Mouse (Mus musculus) bone marrow, adult 2 months (tissue): ENCODE measurements around the gene Spag7.

ENCODE experiments used
- CTCF ChIP-seq: fragments of 200-500 bp; IDR thresholded peaks from 2 replicates; pipeline ENCODE4 v1.5.1; 2011; ENCODE audit warnings: low read length, control low read depth; ENCODE audit not compliant: control insufficient read depth, insufficient read depth
- POLR2A ChIP-seq: fragments of 200-500 bp; IDR thresholded peaks from 2 replicates; pipeline ENCODE4 v1.6.1; 2011; ENCODE audit warnings: low read depth, mild to moderate bottlenecking, control low read depth, low read length, borderline replicate concordance; ENCODE audit not compliant: control insufficient read depth

DNA sequence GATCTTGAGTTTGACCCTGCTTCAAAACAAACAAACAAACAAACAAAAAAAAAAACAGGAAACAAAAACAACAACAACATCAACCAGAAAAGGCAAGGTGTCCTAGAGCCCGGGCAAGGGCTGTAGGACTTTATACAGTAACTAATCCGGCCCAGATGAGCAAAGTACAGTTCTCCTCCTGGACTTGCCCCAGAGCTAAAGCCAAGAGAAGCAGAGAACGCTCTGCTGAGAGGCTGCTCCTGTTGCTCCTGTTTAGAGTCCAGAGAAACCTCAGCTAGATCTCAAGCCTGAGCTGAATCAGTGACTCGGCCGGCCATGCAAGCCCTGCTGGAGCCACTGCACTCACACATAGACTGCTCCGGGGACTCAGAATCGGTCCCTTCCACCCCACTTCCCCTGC is 39.1 kb downstream of the Spag7 start:
- TF ChIP-seq POLR2A (no peak), CTCF (no peak)
